Mouse (Mus musculus): ENCODE data around the gene Hoxa10.

DNA sequence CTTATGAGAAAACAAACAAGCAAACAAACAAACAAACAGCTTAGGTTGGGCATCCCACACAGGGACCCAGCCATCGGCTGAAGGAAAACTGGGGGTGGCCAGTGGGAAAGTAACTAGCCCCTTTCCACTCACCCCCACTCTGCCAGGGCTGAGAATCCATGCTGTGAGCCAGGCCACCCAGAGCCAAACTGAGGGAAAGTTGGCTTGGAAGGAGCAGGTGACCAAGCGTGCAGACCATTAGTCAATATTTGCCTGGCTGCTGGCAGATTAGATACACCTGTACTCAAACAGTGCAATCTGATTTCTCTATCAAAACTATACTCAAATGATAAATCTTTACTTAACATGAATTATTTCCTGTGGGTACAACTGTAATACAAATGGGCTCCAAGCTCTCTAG lies 58.6 kb downstream of the Hoxa10 start:
- TF ChIP-seq EP300 (IDR thresholded peaks at IDR 0.05; ENCODE audit: insufficient read depth, low read depth, low read length): no peak
- TF ChIP-seq CTCF (IDR thresholded peaks at IDR 0.05; ENCODE audit: low read depth, low read length): no peak
- TF ChIP-seq POLR2A (IDR thresholded peaks at IDR 0.05; ENCODE audit: insufficient read depth, low read length): no peak

All from ES-Bruce4 (cell line).